Mouse (Mus musculus) adrenal gland, postnatal 10 days (tissue): ENCODE measurements around the gene Csnk1g2. TPM values are rescaled to one million over a fixed set of nuclear protein-coding genes. Genes with fewer than 3 reads are reported as not detected.

Experiments used
- DNase-seq: peaks from one replicate; pipeline ENCODE4 v3.0.0; 2021; ENCODE audit warnings: mixed read lengths
- total RNA-seq, 2 experiments: library from RNA; stranded (reverse); gene quantifications; 2 replicates each; pipeline ENCODE4 v1.2.3; 2021

The Csnk1g2 gene
- total RNA-seq, 2 experiments from 2014 or later, result 121 to 131 TPM

DNA sequence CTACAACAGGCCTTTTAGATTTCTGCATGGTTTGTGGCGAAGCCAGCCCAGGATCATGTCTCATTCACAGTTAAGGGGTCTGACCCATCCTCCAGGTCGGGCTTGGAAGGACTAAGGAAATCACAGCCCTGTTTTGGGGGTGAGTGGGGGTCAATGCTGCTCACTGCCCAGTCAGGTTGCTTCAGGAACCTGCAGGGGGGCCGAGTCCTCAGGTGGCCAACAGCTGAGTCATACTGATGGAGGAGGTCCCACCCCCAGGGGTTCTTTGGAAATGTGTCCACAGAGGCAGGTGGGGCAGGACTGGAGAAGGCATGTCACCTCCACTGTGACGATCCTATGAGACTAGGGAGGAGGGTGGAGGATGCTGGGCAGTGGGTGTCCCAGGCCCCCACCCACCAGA lies 42.8 kb downstream of the Csnk1g2 start:
- no peak for DNase-seq

DNA sequence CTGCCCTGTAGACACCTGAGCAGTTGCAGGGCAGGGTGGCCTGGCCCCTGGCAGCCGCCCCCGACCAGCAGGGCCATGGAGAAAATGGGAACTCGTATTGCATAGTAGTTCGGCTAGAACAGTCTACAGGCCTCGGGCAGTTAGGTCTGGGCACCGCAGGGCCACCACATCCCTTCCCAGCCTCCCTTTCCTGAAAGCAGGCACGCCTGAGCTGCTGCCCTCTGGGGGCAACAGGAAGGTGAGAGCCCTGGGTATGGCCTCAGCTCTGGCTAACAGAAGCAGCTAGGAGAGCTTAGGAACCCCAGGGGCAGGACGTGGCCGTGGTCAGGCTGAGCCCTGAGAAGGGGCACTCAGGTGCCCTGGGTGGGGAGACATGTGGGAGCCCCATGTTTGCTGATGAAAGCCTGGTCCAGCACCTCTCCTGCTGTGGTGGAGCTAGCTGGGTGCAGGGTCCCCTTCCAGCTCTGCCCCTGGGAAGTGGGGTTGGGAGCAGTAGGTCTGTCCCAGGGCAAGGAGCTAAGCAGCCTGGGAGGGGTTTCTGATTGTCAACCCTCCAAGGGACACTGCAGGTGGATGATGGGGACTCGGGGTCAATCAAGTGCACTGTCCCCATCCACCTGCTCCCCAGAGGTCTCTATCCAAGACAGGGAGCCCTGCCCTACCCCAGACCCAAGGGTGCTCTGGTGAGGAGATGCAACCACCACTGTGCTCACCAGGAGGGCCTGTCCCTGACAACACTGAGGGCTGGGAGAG lies 43.5 kb downstream of the Csnk1g2 start:
- no peak for DNase-seq

DNA sequence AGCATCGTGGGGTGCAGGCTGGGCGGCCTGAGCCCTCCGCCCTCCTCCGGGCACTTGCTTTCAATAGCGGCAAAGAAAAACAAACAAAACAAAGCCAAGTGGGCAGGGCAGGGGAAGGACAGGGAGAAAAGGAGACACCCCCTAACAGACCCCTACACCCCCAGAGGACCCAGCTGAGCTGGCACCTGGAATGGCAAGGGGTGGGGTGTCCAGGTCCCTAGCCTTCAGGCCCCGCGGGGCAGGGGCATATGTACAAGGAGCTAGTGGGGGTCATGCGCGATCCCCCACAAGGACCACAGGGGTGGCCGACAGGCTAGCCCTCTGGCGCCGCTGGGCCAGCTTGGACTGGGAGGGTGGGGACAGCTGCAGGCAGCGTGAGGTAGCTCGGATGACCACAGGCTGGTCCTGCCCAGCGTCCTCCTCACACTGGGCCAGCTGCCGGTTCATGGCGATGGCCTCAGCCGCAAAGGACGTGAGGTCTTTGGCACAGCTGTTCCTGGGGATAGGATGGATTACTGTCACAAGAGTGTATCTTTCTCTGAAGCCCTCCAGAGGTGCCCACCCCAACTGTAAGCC lies 44.3 kb downstream of the Csnk1g2 start:
- DNase-seq, result no peak

DNA sequence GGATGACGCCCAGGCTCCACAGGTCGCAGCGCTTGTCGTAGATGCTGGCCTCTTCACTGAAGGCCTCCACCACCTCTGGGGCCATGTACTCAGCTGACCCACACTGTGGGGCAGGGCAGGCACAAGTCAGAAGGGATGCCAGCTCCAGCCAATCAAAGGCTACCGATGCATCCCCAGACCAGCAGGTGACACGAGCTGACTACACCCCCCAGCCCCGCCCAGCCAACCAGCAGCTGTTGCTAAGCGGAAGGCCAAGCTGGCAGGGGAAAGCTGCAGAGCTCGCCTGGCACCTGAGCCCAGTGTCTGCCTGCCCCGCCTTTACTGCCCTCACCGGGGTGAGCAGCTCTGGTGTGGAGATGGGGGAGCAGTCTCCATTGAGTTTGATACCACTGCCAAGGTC lies 46.0 kb downstream of the Csnk1g2 start:
- DNase-seq, result no peak

DNA sequence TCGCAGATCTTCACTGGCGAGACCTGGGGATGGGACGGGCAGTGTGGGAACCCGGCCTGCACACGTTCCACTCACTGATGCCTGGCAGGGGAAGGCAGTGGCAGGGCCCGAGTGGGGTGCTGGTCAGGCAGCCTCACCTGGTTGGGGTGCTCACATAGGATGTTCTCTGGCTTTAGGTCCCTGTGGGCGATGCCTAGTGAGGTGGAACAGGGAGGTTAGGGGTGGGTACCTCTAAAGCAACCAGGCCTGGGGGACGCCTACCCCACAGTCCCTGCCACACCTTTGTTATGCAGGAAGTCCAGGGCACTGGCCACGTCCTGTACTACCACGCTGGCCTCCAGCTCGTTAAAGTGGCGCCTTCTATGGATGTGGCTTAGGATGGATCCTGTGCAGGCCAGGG lies 46.4 kb downstream of the Csnk1g2 start:
- DNase-seq, result no peak

DNA sequence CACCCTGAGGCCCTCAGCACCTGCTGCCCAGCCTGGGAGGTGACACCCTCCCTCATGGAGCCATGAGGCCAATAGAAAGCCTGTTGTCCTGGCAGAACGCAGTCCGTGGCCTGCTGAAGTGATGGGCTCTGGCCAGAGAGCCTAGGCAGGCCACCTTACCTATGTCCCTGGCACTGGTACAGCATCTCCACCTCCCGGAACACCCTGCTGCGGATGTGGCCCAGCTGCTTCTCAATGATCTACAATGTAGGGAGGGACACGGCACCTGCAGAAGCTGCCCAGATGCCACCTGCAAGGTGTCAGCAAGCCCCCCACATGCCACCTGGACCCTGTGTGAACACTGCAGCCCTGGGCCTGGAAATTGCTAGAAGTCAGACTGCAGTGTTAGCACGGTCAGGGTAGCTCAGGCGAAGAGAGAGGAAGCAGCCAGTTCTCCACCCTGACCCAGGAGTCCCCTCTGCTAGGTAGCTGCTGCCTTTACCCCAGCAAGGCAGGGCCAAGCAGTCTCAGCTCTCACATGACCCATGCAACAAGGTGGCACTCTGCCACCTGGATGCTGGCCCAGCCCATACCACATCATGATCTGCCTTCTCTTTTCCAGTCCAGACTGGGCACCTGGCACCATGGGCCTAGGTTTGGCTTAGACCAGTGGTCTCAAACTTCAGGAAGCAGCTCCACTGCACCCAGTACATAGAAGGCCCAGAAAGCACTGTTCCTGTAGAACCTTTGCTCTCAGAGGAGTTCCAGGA lies 47.3 kb downstream of the Csnk1g2 start:
- peak; percentile 86 for DNase-seq

DNA sequence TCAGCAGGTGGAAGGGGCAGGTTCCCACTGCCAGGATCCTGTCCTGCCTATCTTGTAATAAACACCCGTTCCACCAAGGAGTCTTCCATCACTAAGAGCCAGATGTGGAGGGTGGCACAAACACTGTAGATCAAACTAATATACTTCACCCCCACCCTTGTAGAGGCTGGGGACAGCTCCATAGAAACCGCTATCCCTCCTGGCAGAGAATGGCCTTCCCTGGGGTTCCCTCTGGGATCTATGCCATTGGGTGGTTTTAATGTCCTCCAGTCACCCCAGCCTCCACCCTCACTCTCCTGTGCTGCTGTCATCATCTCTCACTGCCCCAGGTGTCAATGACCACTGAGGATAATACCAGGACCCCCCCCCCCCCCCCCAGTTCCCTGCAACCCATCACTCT lies 47.9 kb downstream of the Csnk1g2 start:
- peak; percentile 51 for DNase-seq

DNA sequence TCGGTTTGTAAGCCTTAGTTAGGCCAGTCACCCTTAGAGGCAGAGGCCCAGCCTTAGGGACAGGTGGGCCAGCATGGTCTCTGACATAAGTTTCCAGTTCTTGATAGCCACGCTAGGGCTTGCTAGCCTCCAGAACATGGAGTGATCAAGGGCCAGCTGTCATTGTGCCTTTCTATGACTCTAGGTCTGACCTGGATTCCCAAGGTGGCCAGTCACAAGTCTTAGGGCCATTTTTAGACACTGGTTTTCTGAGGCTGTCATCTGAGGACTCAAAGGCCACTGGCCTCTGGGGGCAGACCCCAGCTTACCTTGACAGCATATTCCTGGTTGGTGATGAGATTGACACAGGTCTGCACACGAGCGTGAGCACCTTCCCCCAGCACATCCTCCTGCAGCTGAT lies 48.6 kb downstream of the Csnk1g2 start:
- DNase-seq, result no peak

DNA sequence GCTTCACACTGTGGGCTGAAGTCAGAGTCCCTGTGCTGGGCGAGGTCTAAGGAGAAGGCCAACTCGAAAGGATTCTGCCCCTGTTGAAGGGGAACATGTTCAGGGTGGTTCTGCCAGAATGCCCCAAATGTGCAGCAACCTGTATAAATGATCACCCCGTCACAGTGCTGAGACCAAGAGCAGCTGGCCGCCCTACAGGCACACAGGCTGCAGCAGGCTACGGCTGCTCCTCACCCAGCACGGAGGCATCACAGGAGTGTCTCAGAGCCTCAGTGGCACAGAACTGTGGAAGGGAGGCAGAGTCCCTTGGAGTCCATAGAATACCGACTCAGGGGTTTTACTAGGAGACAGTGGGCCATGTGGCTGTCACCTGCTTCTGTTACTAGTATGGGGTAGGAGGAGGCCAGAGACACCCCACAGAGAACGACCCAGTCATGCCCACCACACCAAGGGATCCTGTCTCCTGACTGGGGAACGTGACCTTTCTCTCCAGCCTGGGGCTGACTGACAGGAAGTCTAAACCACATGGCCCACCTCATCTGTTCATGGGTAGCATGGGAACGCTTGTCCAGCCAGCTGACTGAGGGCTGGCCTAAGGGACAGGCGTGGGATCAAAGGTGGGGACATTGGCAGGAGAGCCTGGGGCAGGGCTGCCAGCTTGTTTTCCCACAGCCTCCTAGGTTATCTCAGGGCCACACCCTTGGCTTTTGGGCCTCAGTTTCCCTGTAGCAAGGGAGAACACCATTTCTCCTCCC lies 49.5 kb downstream of the Csnk1g2 start:
- no peak for DNase-seq

DNA sequence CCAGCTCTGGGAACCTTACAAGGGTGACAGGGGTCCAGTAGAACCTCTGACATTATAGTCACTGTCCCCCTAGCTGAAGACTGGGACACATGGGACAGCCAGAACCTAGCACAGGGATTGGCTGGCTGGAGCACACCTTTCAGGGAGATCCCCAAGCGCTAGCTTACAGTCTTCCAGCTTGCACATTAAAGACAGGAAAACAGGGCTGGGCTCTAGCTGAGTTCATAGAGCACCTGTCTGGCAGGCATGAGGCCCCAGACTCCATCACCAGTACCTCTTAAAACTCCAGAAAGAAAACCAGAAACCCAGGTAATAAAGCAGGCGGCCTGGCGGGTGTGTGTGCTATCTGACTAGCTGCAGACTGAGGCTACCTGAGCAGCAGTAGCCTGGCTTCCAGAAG lies 51.1 kb downstream of the Csnk1g2 start:
- no peak for DNase-seq

DNA sequence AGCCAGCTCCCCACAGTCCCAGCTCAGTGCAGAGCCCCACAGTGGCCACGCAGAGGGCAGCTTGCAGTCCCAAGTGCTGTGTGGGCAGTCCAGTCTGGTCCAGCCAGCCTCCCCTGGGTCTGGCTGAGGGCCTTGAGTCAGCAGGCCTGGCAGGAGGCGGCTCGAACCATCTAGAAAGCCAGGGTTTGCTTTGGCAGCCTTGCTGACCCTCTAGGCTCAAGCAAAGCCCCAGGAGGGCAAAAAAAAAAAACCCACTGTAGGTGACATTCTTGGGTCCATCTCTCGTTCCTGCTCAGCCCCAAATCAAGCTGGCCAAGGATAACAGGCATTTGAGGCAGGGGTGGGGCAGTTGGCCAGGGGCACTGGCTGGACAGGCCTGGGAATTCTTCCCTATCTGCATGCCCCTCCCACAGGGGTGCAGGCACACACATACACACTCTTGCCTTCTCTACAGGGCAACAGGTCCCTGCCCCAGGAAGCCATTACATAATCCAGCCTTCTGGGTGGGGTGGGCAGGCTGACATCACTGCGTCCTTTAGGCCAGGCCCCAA lies 51.6 kb downstream of the Csnk1g2 start:
- peak; percentile 76 for DNase-seq

DNA sequence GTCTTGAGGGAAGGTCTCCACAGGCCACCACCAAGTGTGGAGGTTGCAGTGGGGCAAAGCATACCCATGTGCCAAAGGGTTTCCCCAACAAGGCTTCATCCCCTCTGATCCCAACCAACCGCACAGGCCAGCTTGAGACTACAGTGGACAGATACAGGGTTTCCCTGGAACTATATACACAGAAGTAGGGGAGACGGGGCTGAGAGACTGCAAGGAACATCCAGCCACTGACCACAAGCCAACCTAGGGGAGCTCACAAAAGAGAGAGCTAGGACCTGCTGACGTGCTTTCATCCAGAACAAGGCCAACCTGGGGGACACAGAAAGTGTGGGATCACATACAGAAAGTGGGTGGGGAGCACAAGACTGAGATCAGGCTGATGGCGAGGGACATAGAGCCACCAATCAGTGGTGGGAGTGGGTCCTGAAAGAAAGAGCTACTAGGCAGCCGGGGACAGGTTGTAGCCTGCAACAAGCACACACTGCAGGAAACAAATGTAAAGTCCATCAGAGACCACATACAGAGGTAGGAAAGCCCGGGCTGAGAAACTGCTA lies 52.3 kb downstream of the Csnk1g2 start:
- no peak for DNase-seq

DNA sequence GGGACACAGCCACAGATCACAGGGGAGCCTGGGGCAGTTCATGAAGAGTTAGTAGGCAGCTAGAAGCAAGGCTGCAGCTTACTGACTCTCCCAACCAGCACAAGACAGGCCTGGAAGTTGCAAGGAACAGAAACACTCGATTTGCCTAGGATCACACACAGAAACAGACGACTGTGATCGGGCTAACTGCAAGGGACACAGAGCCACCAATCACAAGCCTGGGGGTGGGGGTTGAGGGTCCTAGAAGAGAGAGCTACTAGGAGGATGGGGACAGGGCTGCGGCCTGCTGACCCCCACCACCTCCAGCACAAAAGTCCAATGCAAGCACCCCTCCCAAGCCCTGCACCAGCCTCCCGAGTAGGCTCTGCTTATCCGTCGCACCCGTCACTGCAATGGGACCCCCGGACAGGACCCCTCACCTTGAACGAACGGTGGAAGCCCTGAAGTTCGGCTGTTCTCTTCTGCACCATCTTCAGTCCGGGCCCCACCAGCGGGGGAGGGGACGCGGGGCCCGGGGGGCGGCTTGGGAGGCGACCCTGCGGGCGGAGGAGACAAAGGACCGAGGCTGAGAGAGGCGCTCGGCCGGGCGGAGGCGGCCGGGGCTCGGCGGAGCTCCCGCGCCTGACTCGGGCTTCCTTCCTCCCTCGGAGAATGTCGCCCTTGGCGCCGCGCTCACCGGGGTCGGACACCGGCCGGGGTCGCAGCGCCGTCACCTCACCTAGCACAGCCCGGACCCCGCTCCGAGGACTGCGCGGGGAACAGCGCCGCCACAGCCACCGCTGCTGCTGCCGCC lies 53.0 kb downstream of the Csnk1g2 start:
- DNase-seq, result no peak

DNA sequence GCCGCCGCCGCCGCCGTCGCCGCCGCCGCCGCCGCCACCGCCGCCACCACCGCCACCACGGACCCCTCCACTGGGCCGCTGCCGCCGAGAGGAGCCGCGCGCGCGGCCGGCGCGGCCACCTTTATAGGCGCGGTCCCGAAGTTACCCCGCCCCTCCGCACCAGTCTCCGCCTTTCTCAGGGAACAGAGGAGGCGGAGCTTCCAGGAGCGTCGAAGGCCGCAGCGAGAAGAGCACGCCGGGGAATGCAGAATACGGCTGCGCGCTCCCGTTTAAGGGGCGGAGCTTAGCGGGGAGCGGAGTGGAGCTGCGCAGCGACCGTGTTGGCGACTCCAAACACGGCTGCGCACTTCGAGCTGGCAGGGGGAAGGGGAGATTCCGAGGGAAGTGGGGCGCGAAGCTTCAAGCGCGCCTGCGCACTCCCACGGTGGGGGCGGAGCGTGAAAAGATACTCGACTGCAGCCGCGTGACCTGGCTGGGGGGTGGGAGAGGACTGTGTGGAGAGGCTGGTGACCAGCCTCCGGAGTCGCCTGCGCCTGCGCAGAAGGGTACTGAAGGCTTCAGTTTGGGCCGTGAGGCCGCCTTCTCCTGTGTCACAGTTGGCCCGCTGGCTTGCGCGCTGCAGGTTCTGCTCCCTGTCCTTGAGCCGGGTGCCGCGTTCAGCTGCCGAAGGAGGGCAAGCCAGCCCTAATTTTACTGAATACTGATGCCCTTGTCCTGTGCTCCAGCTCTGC lies 53.7 kb downstream of the Csnk1g2 start:
- peak; percentile 100 for DNase-seq

DNA sequence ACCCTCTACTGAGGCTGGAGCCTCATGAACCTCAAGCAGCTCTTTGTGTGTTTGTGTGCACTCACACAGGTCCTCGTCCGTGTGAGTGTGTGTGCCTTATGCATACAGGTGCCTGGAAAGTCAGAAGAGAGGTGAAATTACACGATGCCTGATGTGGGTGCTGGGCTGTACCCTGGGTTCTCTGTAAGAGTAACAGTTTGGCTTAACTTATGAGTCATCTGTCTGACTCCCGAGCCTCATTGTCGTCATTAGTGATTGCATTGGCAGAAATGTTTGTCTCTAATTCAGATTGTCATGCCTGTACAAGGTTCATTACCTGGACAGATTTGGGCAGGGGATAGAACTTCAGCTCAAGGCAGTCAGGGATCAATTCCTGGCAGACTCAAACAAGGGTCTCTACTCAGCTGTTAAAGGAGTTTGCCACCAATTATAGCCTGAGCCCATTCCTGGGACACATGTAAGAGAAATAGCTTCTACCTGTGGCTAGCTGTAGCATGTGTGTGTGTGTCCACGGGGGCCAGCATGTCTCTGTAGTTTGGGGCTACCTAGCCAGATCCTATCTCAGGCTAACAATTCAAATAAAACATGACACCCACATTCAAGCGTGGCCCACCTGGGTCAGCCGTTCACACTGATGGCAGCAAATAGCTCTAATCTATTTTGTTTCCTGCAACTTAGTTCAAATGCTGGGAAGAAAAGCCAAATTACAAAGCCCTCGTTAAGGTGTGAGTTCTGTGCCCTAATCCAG lies 54.7 kb downstream of the Csnk1g2 start:
- peak; percentile 57 for DNase-seq

DNA sequence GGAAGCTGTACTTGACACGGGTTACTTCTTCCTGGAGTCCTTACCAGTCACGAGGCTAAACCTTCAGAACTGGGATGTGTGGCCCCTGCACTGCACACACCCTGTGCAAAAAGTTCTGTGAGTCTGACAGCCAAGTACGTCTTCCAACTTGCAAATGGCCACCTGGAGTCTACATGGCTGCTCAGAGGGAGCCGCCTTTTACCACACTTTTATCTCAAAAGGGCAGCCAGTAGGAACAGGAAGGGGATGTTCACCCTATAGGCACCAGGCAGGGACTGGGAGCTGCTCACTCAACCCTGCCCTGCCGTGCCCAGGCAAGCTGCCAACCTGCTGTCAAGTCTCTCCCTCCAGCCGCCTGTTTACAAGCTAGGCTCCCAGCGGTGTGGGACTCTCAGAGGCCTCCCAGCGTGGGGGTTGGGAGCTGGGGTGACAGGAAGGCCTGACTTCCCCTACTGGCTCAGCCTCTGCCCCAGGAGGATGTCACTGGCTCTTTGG lies 55.4 kb downstream of the Csnk1g2 start, which contains the start of gene Mknk2:
TSS of gene Mknk2 (minus strand) at position 171 of the 495 bp plus-strand sequence.
- peak; percentile 97 for DNase-seq

DNA sequence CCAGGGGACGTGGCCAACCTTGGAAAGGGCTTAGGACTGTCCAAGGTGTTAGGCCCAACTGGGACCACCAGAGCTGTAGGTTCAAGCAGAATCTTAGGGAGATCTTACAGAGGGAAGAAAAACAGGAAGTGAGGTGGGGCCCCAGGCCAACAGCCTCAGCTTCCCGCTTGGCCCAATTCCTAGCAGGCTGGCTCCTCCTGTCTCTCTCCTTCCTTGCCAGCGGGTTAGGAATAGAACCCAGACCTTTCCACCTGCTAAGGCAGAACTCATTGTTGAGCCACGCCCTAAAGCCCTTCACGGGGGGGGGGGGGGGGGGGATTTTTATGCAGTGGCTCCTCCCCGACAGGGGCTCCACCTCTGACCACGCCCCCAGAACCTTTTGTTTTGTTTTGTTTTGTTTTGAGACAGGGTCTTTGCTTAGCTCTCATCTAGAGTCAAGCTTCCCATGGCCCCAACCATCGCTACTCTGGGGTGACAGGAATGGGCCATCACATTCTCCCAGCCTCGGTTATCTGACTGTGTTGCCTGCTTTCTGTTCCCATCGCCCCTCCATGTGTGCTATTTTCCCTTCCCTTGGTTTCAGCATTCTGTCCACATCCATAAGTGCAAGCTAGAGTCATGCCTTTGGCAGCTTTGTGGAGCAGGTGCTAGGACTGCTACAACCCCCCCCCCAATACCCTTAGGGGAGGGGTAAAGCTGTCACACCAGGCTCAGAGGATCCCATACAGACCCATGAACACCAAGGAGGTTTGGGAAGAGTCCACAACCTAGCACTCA lies 56.2 kb downstream of the Csnk1g2 start:
- DNase-seq, result peak; percentile 67

DNA sequence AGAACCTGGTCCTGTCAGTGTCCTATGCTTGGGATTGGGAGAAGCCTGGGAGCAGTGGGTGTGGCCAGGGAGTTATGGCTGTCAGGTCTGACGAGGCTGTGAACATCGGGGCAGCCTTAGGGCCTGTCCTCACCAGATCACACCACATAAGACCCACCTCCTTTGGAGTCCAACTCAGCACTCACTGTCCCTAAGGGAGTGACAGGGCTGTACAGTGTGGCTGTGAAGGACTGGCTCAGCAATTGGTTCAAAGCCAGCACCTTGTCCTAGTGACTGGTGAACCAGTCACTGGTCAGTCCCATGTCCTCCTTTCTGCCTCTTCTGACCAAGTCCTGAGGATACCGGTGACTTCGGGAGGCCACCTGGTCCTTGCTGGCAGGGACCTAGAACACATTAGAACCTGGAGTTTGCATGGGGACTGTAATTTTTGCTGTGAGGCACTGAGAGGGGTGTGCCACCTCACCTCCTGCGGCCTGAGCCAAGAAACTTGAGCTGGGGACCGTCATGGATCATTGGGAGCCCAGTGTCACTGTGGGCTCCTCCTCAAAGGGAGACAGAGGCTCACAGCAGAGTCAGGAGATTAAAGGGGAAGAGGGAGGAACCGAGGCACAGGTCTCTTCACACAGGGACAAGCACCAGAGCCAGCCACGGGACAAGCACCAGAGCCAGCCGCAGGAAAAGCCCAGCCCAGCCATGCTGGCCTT lies 57.1 kb downstream of the Csnk1g2 start:
- peak; percentile 71 for DNase-seq
